Mouse (Mus musculus): ENCODE data around the gene Zfp709. TPM values are rescaled to one million over a fixed set of nuclear protein-coding genes. Genes with fewer than 3 reads are reported as not detected.
"Not testable (repeated sequence)": the region's sequence is repeated elsewhere in the genome, so short reads cannot be mapped to it uniquely, and the experiment has no call there.

Zfp709 gene
- polyA plus RNA-seq, 1 experiment from 2014 or later, result 11.1 TPM

DNA sequence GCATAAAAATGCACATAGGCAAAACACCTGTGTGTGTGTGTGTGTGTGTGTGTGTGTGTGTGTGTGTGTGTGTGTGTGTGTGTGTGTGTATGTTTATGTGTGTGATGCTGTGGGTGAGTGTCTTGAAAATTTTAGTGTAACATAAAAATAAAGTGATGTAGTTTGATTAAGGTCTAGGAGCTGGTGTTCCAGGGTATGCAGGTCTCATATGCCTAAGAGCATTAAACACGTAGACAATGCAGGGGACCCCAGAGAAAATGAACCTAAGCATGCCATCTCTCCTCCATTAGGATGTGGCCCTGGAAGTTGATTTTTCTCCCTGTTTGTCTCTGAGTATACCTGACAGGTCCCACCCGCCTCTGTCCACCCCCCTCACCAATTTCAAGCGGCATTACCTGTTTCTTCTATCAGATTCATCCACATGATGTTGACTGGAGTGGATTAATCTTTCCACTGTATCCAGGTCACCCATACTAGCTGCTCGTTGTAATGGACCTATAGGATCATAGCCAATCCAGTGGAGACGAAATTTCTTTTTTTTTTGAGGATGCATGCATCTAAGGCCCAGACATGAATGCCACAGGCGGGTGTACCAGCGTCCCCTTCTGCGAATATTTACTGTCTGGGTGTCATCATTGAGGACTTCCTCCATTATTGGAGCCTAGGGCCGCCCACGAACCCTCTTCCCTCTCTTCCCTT, 25.0 kb upstream of the Zfp709 start:
- H3K4me2 ChIP-seq (ENCODE audit: low read depth, low read length); H3K27me3 ChIP-seq (ENCODE audit: control insufficient read depth, insufficient read depth, low read length); H3K9me3 ChIP-seq (ENCODE audit: control insufficient read depth, low read length); H3K4me1 ChIP-seq (ENCODE audit: control insufficient read depth, insufficient read depth, low read length); H3K4me3 ChIP-seq (ENCODE audit: low read depth, low read length); H3K9ac ChIP-seq (replicated peaks; ENCODE audit: low read depth, low read length); ATAC-seq (ENCODE audit: low read depth); H3K36me3 ChIP-seq (ENCODE audit: control insufficient read depth, insufficient read depth, low read length); H3K27ac ChIP-seq (ENCODE audit: low read depth, low read length): not testable (repeated sequence)
- WGBS, result 86% methylated on average over 8 of the region's 10 CpGs

DNA sequence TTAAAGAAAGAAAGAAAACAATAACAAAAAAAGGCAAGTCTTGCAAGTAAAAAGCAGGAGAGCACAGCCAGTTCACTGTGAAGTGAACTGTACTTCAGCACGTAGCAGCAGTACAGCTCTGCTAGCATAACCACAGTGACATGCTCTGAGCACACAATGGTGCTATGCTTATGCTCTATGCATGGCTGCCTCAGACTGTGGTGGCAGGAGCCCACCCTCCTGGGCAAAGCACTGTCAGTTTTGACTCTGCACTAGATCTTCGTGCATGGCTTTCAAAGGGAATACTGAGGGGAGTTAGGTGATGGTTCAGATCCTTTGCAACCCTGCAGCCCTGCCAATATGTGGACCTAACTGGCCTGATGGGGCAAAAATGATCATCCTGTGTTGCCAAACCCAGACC, 24.5 kb upstream of the Zfp709 start:
- 87% methylated on average over 2 of the region's 2 CpGs for WGBS
- not testable (repeated sequence) for H3K27me3 ChIP-seq (ENCODE audit: control insufficient read depth, insufficient read depth, low read length); H3K4me1 ChIP-seq (ENCODE audit: control insufficient read depth, insufficient read depth, low read length); H3K36me3 ChIP-seq (ENCODE audit: control insufficient read depth, insufficient read depth, low read length); H3K4me3 ChIP-seq (ENCODE audit: low read depth, low read length); H3K4me2 ChIP-seq (ENCODE audit: low read depth, low read length); H3K27ac ChIP-seq (ENCODE audit: low read depth, low read length); H3K9ac ChIP-seq (replicated peaks; ENCODE audit: low read depth, low read length); H3K9me3 ChIP-seq (ENCODE audit: control insufficient read depth, low read length)
- peak; percentile 51; the same call in 1 of the 2 replicates for ATAC-seq (ENCODE audit: low read depth)

DNA sequence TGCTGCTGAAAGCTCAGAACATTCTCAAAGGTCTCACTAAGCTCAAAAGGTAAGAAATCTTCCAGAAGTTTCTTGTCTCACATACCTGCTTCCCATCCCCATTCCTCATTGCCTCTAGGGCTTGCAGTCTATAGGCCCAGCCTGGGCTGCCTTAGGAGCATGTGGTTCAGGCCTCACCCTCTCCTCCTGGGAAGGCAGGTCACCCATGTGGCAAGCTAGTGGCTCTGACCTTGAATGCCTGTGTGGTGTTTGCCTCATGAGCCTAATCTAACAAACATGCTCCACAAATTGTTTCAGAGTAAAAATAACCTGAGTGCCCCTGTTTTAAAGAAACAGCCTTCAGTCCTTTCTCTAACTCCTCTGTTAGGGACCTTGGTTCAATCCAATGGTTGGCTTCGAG, 20.3 kb upstream of the Zfp709 start:
- H3K27ac ChIP-seq (ENCODE audit: low read depth, low read length); H3K4me3 ChIP-seq (ENCODE audit: low read depth, low read length); H3K4me2 ChIP-seq (ENCODE audit: low read depth, low read length); H3K9ac ChIP-seq (replicated peaks; ENCODE audit: low read depth, low read length); ATAC-seq (ENCODE audit: low read depth); H3K9me3 ChIP-seq (ENCODE audit: control insufficient read depth, low read length); H3K36me3 ChIP-seq (ENCODE audit: control insufficient read depth, insufficient read depth, low read length); H3K4me1 ChIP-seq (ENCODE audit: control insufficient read depth, insufficient read depth, low read length); H3K27me3 ChIP-seq (ENCODE audit: control insufficient read depth, insufficient read depth, low read length): not testable (repeated sequence)
- 60% methylated on average over 1 of the region's 1 CpGs for WGBS

DNA sequence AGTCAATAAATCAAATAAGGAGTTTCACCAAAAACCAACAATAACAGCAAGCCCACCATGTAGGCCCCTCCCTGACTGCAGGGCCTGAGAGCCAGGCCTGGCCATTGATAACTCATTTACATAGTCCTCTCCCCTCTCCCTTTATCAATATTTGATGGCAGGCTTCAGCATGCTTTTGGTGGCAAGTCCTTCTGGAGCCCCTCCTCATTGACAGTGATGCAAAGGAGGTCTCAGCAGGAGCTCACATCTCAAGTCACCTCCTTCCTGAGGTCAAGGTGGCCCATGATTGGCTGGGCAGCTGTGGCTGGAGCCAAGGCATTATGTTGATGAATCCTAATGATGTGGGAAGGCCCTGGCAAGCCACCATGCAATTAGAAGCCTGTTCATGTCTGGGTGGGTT, 19.8 kb upstream of the Zfp709 start:
- not testable (repeated sequence) for ATAC-seq (ENCODE audit: low read depth); H3K4me2 ChIP-seq (ENCODE audit: low read depth, low read length); H3K9me3 ChIP-seq (ENCODE audit: control insufficient read depth, low read length); H3K4me3 ChIP-seq (ENCODE audit: low read depth, low read length); H3K27me3 ChIP-seq (ENCODE audit: control insufficient read depth, insufficient read depth, low read length); H3K27ac ChIP-seq (ENCODE audit: low read depth, low read length); H3K4me1 ChIP-seq (ENCODE audit: control insufficient read depth, insufficient read depth, low read length); H3K9ac ChIP-seq (replicated peaks; ENCODE audit: low read depth, low read length); H3K36me3 ChIP-seq (ENCODE audit: control insufficient read depth, insufficient read depth, low read length)

DNA sequence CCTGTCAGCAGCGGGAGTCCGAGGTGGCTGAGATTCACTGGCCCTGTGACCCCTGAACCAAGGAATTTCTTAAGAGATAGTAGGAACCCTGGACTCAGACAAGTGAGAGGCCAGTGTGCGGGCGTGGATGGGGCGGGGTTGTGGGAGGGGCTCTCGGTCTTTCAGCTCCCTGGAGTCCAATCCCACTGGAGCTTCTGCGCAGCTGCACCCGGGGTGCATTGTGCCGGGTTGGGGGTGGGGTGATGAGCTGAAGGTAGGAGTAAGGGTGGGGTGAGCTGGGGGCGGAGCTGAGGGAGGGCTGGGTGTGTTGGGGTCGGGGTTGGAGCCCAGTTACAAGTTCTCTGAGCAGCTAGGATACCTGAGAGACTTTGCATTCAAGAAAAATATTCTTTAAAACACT, 18.8 kb downstream of the Zfp709 start:
- H3K27ac ChIP-seq (ENCODE audit: low read depth, low read length); H3K36me3 ChIP-seq (ENCODE audit: control insufficient read depth, insufficient read depth, low read length); H3K9ac ChIP-seq (replicated peaks; ENCODE audit: low read depth, low read length); H3K27me3 ChIP-seq (ENCODE audit: control insufficient read depth, insufficient read depth, low read length); ATAC-seq (ENCODE audit: low read depth); H3K4me3 ChIP-seq (ENCODE audit: low read depth, low read length); H3K4me1 ChIP-seq (ENCODE audit: control insufficient read depth, insufficient read depth, low read length); H3K9me3 ChIP-seq (ENCODE audit: control insufficient read depth, low read length); H3K4me2 ChIP-seq (ENCODE audit: low read depth, low read length): not testable (repeated sequence)
- WGBS, result 46% methylated on average over 11 of the region's 11 CpGs

DNA sequence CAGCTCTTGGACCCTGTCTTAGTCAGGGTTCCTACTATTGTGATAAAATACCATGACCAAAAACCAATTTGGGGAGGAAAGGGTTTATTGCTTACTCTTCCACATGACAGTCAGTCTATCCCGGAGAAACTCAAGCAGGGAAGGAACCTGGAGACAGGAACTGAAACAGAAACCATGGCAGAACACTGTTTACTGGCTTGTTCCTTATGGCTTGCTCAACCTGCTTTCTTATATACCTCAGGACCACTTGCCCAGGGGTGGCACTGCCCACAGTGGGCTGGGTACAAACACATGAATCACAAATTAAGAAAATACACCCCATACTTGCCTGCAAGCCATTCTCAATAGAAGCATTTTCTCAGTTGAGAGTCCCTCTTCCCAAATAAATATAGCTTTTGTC, 21.3 kb downstream of the Zfp709 start:
- H3K27me3 ChIP-seq (ENCODE audit: control insufficient read depth, insufficient read depth, low read length); H3K4me3 ChIP-seq (ENCODE audit: low read depth, low read length); H3K9me3 ChIP-seq (ENCODE audit: control insufficient read depth, low read length); ATAC-seq (ENCODE audit: low read depth); H3K27ac ChIP-seq (ENCODE audit: low read depth, low read length); H3K4me1 ChIP-seq (ENCODE audit: control insufficient read depth, insufficient read depth, low read length); H3K4me2 ChIP-seq (ENCODE audit: low read depth, low read length); H3K9ac ChIP-seq (replicated peaks; ENCODE audit: low read depth, low read length); H3K36me3 ChIP-seq (ENCODE audit: control insufficient read depth, insufficient read depth, low read length): not testable (repeated sequence)
- WGBS, result 65% methylated on average over 1 of the region's 1 CpGs

DNA sequence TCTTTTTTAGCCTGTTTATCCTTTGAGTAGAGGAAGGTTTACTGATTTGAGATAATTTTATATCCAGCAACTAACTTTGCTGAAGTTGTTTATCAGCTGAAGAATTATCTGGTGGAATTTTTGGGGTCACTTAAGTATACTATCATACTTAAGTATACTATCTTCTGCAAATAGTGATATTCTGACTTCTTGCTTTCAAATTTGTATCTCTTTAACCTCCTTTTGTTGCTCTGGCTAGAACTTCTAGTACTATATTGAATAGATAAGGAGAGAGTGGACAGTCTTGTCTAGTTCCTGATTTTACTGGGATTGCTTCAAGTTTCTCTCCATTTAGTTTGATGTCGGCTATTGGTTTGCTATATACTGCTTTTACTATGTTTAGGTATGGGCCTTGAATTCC, 25.0 kb downstream of the Zfp709 start:
- ATAC-seq (ENCODE audit: low read depth), result no peak
- Histone ChIP-seq H3K9me3 (ENCODE audit: control insufficient read depth, low read length) (0 out of 2 replicates have a peak, but pooled peaks cover 2% of the 10 kb centered on the region), H3K4me1 (ENCODE audit: control insufficient read depth, insufficient read depth, low read length) (0 out of 2 replicates have a peak, but pooled peaks cover 3% of the 10 kb centered on the region), H3K27ac (ENCODE audit: low read depth, low read length) (no peak overlapping the region), H3K27me3 (ENCODE audit: control insufficient read depth, insufficient read depth, low read length) (no peaks in the 10 kb centered on the region), H3K36me3 (ENCODE audit: control insufficient read depth, insufficient read depth, low read length) (no peaks in the 10 kb centered on the region), H3K4me2 (ENCODE audit: low read depth, low read length) (no peak overlapping the region), H3K9ac (replicated peaks; ENCODE audit: low read depth, low read length) (no peak overlapping the region), H3K4me3 (ENCODE audit: low read depth, low read length) (no peak overlapping the region)
- WGBS, result 97% methylated on average over 1 of the region's 1 CpGs

DNA sequence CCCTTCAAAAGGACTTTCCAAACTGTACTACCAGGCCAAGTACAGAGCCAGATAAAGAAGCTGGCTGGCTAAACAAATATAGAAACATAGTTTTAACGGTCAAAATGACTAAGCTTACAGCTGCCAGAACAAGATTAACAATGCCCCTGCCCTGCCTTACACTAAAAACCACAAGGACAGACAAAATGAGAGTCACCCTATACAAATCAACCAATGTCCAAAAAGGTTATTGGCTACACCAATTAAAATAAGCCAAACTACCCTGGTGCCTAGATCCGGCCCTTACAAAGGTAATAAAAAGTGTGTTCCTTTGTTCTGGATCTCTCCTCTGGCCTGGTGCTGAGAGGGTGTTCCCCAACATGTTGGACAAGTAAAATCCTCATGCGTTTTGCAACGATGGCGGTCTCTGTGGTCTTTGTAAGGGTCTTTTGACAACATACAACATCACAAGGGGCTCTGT, 26.0 kb downstream of the Zfp709 start:
- Histone ChIP-seq H3K4me2 (ENCODE audit: low read depth, low read length) (peak overlapping the region; percentile 61), H3K36me3 (ENCODE audit: control insufficient read depth, insufficient read depth, low read length) (no peaks in the 10 kb centered on the region), H3K4me1 (ENCODE audit: control insufficient read depth, insufficient read depth, low read length) (0 out of 2 replicates have a peak, but pooled peaks cover 3% of the 10 kb centered on the region), H3K27me3 (ENCODE audit: control insufficient read depth, insufficient read depth, low read length) (no peaks in the 10 kb centered on the region), H3K9me3 (ENCODE audit: control insufficient read depth, low read length) (0 out of 2 replicates have a peak, but pooled peaks cover 2% of the 10 kb centered on the region), H3K27ac (ENCODE audit: low read depth, low read length) (peak overlapping the region; percentile 99), H3K4me3 (ENCODE audit: low read depth, low read length) (peak overlapping the region; percentile 79), H3K9ac (replicated peaks; ENCODE audit: low read depth, low read length) (no peak overlapping the region)
- ATAC-seq (ENCODE audit: low read depth), result no peak
- WGBS, result 95% methylated on average over 5 of the region's 5 CpGs

DNA sequence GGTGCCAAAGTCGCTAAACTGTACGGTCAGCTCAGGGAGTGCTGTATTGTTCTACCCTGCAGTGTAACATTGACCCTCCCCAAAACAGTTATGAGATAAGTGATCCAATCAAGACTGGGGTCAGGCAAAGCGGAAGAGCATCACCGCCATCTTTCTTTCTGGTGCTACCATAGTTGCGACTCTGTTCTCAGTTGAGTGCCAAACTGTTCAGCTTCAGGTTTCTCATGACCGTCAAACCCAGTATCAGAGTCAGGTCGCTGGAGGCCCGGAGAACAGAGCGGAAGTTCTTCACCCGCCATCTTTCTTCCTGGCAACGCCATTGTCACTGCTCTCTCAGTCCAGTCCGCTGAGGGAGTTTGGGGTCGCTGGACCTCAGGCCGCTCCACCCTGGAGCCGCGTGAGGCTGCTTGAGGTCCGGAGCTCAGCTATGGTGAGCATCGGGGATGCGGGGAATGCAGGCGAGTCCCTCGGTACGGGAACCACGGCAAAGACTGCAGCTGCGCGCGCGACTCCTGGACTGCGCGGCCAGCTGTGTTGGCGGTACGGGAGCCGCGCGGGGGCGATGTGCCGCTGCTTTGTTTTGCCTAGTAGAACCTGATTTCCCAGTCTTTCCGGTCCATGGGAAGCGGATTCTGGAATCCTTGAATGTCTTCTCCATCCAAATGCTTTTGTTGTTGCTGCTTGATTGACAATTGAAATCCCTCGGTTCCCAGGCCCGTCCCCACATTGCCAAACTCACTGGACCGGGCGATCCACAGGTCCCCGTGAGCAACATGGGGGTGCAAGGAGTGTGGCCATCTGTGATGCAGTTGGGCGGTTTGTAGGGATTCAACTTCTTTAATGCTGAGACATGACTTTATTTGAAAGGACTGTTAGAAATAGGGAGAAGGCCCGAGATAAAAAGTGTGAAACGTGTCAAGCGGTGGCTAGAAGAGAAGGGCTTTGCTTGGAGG, 26.8 kb downstream of the Zfp709 start, which contains the start of the genes Zfp882 and Zfp617:
Gene Zfp882, plus strand, starts transcription at position 300 of the 953 bp plus-strand sequence.
Gene Zfp617, plus strand, starts transcription at position 327 of the 953 bp plus-strand sequence.
- H3K9ac ChIP-seq (replicated peaks; ENCODE audit: low read depth, low read length), result peak within 1 kb of the TSS; percentile 92
- no peaks in the 10 kb centered on the region for H3K36me3 ChIP-seq (ENCODE audit: control insufficient read depth, insufficient read depth, low read length)
- H3K27ac ChIP-seq (ENCODE audit: low read depth, low read length), result peak within 1 kb of the TSS; percentile 99
- 5% methylated on average over 47 of the region's 47 CpGs for WGBS
- 0 out of 2 replicates have a peak, but pooled peaks cover 3% of the 10 kb centered on the region for H3K4me1 ChIP-seq (ENCODE audit: control insufficient read depth, insufficient read depth, low read length)
- no peaks in the 10 kb centered on the region for H3K27me3 ChIP-seq (ENCODE audit: control insufficient read depth, insufficient read depth, low read length)
- peak within 1 kb of the TSS; percentile 61 for H3K4me2 ChIP-seq (ENCODE audit: low read depth, low read length)
- H3K9me3 ChIP-seq (ENCODE audit: control insufficient read depth, low read length), result 0 out of 2 replicates have a peak, but pooled peaks cover 2% of the 10 kb centered on the region
- peak within 1 kb of the TSS; percentile 79 for H3K4me3 ChIP-seq (ENCODE audit: low read depth, low read length)
- ATAC-seq (ENCODE audit: low read depth), result peak; percentile 97

All from neural tube, embryonic 14.5 days (tissue).